Mouse (Mus musculus) liver, embryonic 15.5 days (tissue): ENCODE results near the gene Cdc40. TPM values are rescaled to one million over a fixed set of nuclear protein-coding genes. Genes with fewer than 3 reads are reported as not detected.

Experiments
- ATAC-seq: fragments of 200-750 bp; cut with Nextera tagmentation; 2 replicates; pipeline ENCODE4 v1.8.0; 2017; ENCODE audit warnings: moderate number of reproducible peaks, mild to moderate bottlenecking, moderate library complexity; ENCODE audit not compliant: insufficient read depth
- H3K27ac ChIP-seq: fragments of 300-500 bp; sonication (generic); replicated peaks from 2 replicates; pipeline ENCODE4 v1.5.1; 2015; ENCODE audit warnings: mild to moderate bottlenecking, inconsistent platforms
- H3K27me3 ChIP-seq: fragments of 300-500 bp; sonication (generic); 2 replicates; pipeline ENCODE4 v1.6.1; 2015; ENCODE audit warnings: mild to moderate bottlenecking, inconsistent platforms
- H3K36me3 ChIP-seq: fragments of 300-500 bp; sonication (generic); replicated peaks from 2 replicates; pipeline ENCODE4 v1.6.1; 2015; ENCODE audit warnings: moderate library complexity, mild to moderate bottlenecking, inconsistent platforms
- H3K4me1 ChIP-seq: fragments of 300-500 bp; sonication (generic); replicated peaks from 2 replicates; pipeline ENCODE4 v1.6.1; 2015; ENCODE audit warnings: inconsistent platforms
- H3K4me2 ChIP-seq: fragments of 300-500 bp; sonication (generic); 2 replicates; pipeline ENCODE4 v1.6.1; 2015; ENCODE audit warnings: moderate library complexity, mild to moderate bottlenecking, inconsistent platforms
- H3K4me3 ChIP-seq: fragments of 300-500 bp; sonication (generic); replicated peaks from 2 replicates; pipeline ENCODE4 v1.5.1; 2015; ENCODE audit warnings: mild to moderate bottlenecking, inconsistent platforms
- H3K9ac ChIP-seq: fragments of 300-500 bp; sonication (generic); 2 replicates; pipeline ENCODE4 v1.6.1; 2015; ENCODE audit warnings: moderate library complexity, mild to moderate bottlenecking, inconsistent platforms
- H3K9me3 ChIP-seq: fragments of 300-500 bp; sonication (generic); replicated peaks from 2 replicates; pipeline ENCODE4 v1.6.1; 2016; ENCODE audit warnings: inconsistent platforms
- WGBS: fragments of 180-500 bp; shearing (Covaris S2); methylation state at CpG from one replicate; pipeline ENCODE4 v1.1.7; 2015; ENCODE audit warnings: mixed read lengths; ENCODE audit not compliant: insufficient replicate concordance; 5-methylcytosine and 5-hydroxymethylcytosine counted together
- polyA plus RNA-seq: library from polyadenylated mRNA; unstranded; fragments of >200 nt; fragmentation: Nextera tagmentation; extraction: Ambion mirVana; gene quantifications from 2 replicates; pipeline ENCODE4 v1.2.1, GENCODE M21; 2015

Gene Cdc40
- polyA plus RNA-seq, 1 experiment from 2014 or later: 12.6 TPM

GRCm38 (mm10) chr10:40868081-40868480, 15.0 kb downstream of the Cdc40 start:
- Histone ChIP-seq H3K9me3 (no peaks in the 10 kb centered on the region), H3K27ac (no peak overlapping the region), H3K4me1 (no peaks in the 10 kb centered on the region), H3K4me3 (no peak overlapping the region), H3K27me3 (no peaks in the 10 kb centered on the region), H3K4me2 (no peak overlapping the region), H3K36me3 (peaks cover 27% of the 10 kb centered on the region), H3K9ac (no peak overlapping the region)
- no peak for ATAC-seq
- 87% methylated on average over 2 of the region's 2 CpGs for WGBS

DNA sequence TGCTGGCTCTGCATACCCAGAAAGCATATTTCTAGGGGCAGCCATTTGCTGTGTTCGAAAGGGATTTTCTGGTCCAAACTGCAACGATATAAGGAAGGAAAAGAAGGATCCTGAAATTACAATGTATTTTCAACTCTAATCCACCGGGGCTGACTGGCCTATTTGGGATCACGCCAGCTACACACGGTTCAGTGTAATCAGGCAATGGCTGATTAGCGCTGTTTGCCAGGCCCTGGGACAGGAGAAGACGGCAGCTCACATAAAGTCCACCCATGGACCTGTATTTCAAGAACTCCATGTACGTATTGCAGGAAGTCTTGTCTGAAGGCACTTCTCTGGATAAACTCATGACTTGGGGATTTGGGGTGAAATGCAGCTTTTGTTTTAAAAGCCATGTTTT, 25.5 kb downstream of the Cdc40 start:
- H3K9me3 ChIP-seq: no peaks in the 10 kb centered on the region
- 84% methylated on average over 8 of the region's 8 CpGs for WGBS
- no peaks in the 10 kb centered on the region for H3K4me1 ChIP-seq
- H3K4me3 ChIP-seq: no peak overlapping the region
- H3K27me3 ChIP-seq: no peaks in the 10 kb centered on the region
- H3K36me3 ChIP-seq: no peaks in the 10 kb centered on the region
- no peak for ATAC-seq
- no peak overlapping the region for H3K9ac ChIP-seq
- H3K27ac ChIP-seq: no peak overlapping the region
- H3K4me2 ChIP-seq: no peak overlapping the region

DNA sequence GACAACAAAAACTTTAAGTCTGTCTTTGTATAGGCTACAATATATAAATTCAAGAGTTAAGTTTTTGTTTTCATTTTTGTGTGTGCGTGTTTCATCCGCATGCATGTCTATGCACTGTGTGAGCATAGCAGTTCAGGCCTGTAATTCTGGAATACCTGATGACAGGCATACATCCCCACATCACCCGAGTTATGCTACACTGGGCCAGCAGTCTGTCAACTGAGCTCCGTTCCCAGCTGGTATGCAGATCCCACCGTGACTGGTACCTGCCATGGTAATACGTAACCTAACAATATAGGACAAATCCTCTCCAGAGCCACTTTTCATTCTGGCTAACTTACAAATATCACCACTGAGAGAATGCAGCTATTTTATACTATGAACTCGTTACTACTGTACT, 26.4 kb downstream of the Cdc40 start:
- Histone ChIP-seq H3K9me3 (no peaks in the 10 kb centered on the region), H3K4me1 (no peaks in the 10 kb centered on the region), H3K4me2 (no peak overlapping the region), H3K27me3 (no peaks in the 10 kb centered on the region), H3K4me3 (no peak overlapping the region), H3K36me3 (no peaks in the 10 kb centered on the region), H3K9ac (no peak overlapping the region), H3K27ac (no peak overlapping the region)
- no peak for ATAC-seq
- WGBS: 82% methylated on average over 7 of the region's 7 CpGs

- Histone ChIP-seq H3K9ac (no peak overlapping the region), H3K36me3 (no peaks in the 10 kb centered on the region), H3K27me3 (no peaks in the 10 kb centered on the region), H3K4me1 (no peaks in the 10 kb centered on the region), H3K4me2 (no peak overlapping the region), H3K9me3 (no peaks in the 10 kb centered on the region), H3K27ac (no peak overlapping the region), H3K4me3 (no peak overlapping the region)
- no peak for ATAC-seq
- 34% methylated on average over 2 of the region's 2 CpGs for WGBS
These were observed 27.5 kb downstream of the Cdc40 start for GRCm38 (mm10) chr10:40855616-40856015.

DNA sequence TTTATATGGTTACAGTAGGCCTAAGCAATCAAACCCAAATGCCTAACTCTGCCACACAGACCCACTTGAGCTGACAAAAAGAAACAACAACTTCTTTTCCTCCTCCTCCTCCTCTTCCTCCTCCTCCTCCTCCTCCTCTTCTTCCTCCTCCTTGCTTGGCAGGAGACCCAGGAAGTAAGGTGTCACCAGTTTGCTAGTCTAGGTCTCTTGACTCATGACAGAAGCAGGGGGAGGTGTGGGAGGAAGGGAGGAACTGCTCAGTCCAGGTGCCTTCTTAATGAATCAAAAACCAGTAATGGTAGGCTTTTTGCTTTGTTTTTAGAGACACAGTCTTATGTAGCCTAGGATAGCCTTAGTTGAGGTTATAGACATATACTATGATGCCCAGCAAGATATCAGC, 32.0 kb downstream of the Cdc40 start:
- H3K27ac ChIP-seq: no peak overlapping the region
- H3K4me2 ChIP-seq: no peak overlapping the region
- no peaks in the 10 kb centered on the region for H3K4me1 ChIP-seq
- H3K9me3 ChIP-seq: no peaks in the 10 kb centered on the region
- no peak overlapping the region for H3K9ac ChIP-seq
- H3K4me3 ChIP-seq: no peak overlapping the region
- ATAC-seq: no peak
- H3K36me3 ChIP-seq: peaks cover 36% of the 10 kb centered on the region
- no peaks in the 10 kb centered on the region for H3K27me3 ChIP-seq

- H3K36me3 ChIP-seq: peaks cover 37% of the 10 kb centered on the region
- no peak overlapping the region for H3K27ac ChIP-seq
- H3K4me3 ChIP-seq: no peak overlapping the region
- H3K9ac ChIP-seq: no peak overlapping the region
- H3K4me2 ChIP-seq: no peak overlapping the region
- WGBS: 61% methylated on average over 2 of the region's 2 CpGs
- no peaks in the 10 kb centered on the region for H3K9me3 ChIP-seq
- no peak for ATAC-seq
- no peaks in the 10 kb centered on the region for H3K4me1 ChIP-seq
- no peaks in the 10 kb centered on the region for H3K27me3 ChIP-seq
These were observed 32.5 kb downstream of the Cdc40 start for GRCm38 (mm10) chr10:40850644-40851043.

DNA sequence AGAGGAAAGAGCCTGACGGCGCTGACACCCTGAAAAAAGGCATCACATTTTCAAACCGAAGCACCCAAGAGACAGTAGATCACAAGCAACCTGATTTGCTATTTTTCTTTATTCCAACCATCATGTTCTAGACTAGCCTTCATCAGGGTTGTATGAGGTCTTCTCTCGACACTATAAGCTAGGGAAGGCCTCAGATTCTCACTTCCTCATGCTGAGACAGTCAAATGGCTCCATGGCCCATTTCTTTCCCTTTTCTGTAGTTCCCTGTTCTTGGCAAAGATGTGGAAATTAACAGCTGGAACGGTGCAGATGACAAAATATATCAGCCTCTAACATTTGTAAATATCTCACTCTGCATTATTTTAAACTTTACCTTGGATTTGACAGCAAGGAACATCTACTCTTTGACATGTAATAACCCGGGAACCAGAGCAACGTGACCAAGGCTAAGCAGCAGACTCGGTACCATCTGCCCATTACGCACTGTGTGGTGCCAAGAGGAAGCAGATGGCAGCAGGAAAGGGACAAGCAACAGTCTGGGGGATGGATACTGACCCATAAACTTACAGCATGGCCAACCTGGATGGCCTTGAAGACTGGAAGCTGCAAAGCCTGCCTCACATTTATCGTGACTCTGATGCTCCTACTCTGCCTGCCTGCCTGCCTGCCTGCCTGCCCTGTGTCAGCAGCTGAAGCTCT, 35.8 kb downstream of the Cdc40 start:
- no peak overlapping the region for H3K27ac ChIP-seq
- H3K27me3 ChIP-seq: no peaks in the 10 kb centered on the region
- H3K9me3 ChIP-seq: no peaks in the 10 kb centered on the region
- H3K4me2 ChIP-seq: no peak overlapping the region
- no peak for ATAC-seq
- H3K4me1 ChIP-seq: no peaks in the 10 kb centered on the region
- no peak overlapping the region for H3K4me3 ChIP-seq
- 78% methylated on average over 10 of the region's 10 CpGs for WGBS
- peaks cover 60% of the 10 kb centered on the region for H3K36me3 ChIP-seq
- H3K9ac ChIP-seq: no peak overlapping the region

DNA sequence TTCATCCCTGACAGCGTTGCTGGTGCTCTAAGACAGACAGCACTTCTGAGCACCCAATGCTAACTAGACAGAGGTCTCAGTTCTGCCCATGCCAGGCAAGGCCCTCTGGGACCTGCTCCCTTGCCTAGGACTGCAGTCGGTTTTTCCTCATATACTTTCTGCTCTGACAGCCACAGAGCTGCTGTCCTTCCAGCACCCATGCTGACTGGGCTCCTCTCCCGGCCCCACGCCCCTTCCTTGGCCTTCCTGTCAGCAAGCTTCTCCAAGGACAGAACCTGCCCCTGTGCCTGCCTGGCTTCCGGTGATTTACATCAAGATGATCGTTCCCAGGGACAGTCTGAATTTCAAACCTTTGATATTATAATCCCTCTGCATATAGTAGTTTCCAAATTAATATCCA, 37.5 kb downstream of the Cdc40 start:
- Histone ChIP-seq H3K4me3 (no peak overlapping the region), H3K27ac (no peak overlapping the region), H3K27me3 (no peaks in the 10 kb centered on the region), H3K36me3 (peaks cover 73% of the 10 kb centered on the region), H3K9ac (no peak overlapping the region), H3K4me2 (no peak overlapping the region), H3K9me3 (no peaks in the 10 kb centered on the region), H3K4me1 (no peaks in the 10 kb centered on the region)
- ATAC-seq: no peak
- 75% methylated on average over 6 of the region's 6 CpGs for WGBS

DNA sequence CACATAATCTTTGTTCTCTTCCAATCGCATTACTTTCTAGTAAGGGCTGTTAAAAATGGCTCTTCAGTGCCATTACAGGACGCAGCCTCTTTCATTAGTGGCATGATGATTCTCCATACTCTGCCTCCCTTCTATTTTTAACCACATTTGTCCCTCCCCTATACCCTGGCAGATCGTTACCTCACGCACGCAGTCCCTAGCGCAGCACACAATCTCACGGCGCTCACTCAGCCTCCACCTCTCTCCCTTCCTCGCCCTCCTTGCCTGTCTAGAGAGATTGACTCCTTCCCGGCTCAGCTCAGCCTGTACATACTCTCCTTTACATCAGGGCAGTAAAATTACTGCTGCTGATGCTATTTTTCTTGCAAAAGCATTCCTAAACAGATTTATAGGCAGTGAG, 38.6 kb downstream of the Cdc40 start:
- no peak overlapping the region for H3K4me3 ChIP-seq
- H3K27me3 ChIP-seq: no peaks in the 10 kb centered on the region
- ATAC-seq: no peak
- no peaks in the 10 kb centered on the region for H3K4me1 ChIP-seq
- H3K9me3 ChIP-seq: no peaks in the 10 kb centered on the region
- no peak overlapping the region for H3K4me2 ChIP-seq
- no peak overlapping the region for H3K27ac ChIP-seq
- peaks cover 65% of the 10 kb centered on the region for H3K36me3 ChIP-seq
- WGBS: 79% methylated on average over 10 of the region's 10 CpGs
- no peak overlapping the region for H3K9ac ChIP-seq

DNA sequence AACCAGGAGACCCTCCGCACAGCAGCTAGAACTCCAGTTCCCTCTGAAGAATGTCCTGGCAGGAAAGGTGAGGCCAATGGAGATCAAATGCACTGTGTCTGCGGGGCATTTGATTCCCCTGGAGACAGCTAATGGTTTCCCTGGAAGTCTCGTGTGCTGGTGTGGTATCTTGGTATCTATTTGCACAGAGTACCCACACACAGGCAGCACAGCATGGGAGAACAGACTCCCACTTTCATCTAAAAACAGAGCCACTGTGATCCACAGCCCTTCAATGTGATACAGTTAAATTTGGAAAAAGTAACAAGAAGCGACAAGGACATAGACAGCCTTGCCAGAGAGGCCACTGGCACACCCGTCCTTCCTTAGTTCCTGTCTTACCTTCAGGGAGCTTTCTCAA, 39.3 kb downstream of the Cdc40 start:
- Histone ChIP-seq H3K9ac (no peak overlapping the region), H3K9me3 (no peaks in the 10 kb centered on the region), H3K27me3 (no peaks in the 10 kb centered on the region), H3K4me1 (no peaks in the 10 kb centered on the region), H3K4me2 (no peak overlapping the region), H3K27ac (no peak overlapping the region), H3K4me3 (no peak overlapping the region), H3K36me3 (peaks cover 62% of the 10 kb centered on the region)
- ATAC-seq: no peak
- WGBS: 77% methylated on average over 5 of the region's 5 CpGs

GRCm38 (mm10) chr10:40840086-40840485, 43.0 kb downstream of the Cdc40 start:
- Histone ChIP-seq H3K27ac (no peak overlapping the region), H3K4me1 (no peaks in the 10 kb centered on the region), H3K36me3 (peaks cover 62% of the 10 kb centered on the region), H3K27me3 (no peaks in the 10 kb centered on the region), H3K9me3 (no peaks in the 10 kb centered on the region), H3K4me2 (no peak overlapping the region), H3K4me3 (no peak overlapping the region), H3K9ac (no peak overlapping the region)
- no peak for ATAC-seq
- 76% methylated on average over 5 of the region's 5 CpGs for WGBS

- Histone ChIP-seq H3K27me3 (no peaks in the 10 kb centered on the region), H3K9me3 (no peaks in the 10 kb centered on the region), H3K9ac (no peak overlapping the region), H3K36me3 (peaks cover 36% of the 10 kb centered on the region), H3K4me2 (no peak overlapping the region), H3K27ac (no peak overlapping the region), H3K4me1 (no peaks in the 10 kb centered on the region), H3K4me3 (no peak overlapping the region)
- 90% methylated on average over 6 of the region's 7 CpGs for WGBS
- no peak for ATAC-seq
These were observed 51.8 kb downstream of the Cdc40 start for GRCm38 (mm10) chr10:40831267-40831666.
